Mouse (Mus musculus) embryonic facial prominence, embryonic 11.5 days (tissue): ENCODE data around the gene Gm2022. TPM values are rescaled to one million over a fixed set of nuclear protein-coding genes. Genes with fewer than 3 reads are reported as not detected.

Source experiments
- polyA plus RNA-seq: library from polyadenylated mRNA; unstranded; fragments of >200 nt; fragmentation: Nextera tagmentation; extraction: Ambion mirVana; gene quantifications from 2 replicates; pipeline ENCODE4 v1.2.1, GENCODE M21; 2014

Gm2022 gene
- polyA plus RNA-seq, 1 experiment from 2014 or later, result not detected

Other genes with a start within 250 kb of the Gm2022 start
- not detected in 2 replicates for gene Gm21319, start 119.6 kb upstream of the Gm2022 start, polyA plus RNA-seq
- not detected in 2 replicates for gene Gm21936, start 99.9 kb upstream of the Gm2022 start, polyA plus RNA-seq
- gene BB287469, start 78.8 kb upstream of the Gm2022 start, polyA plus RNA-seq, result not detected in 2 replicates
- gene Gm2001, start 53.0 kb upstream of the Gm2022 start, polyA plus RNA-seq, result not detected in 2 replicates
- gene Gm2016, start 21.3 kb upstream of the Gm2022 start, polyA plus RNA-seq, result not detected in 2 replicates
- gene Gm2035, start 24.5 kb downstream of the Gm2022 start, polyA plus RNA-seq, result not detected in 2 replicates
- gene Gm2042, start 58.7 kb downstream of the Gm2022 start, polyA plus RNA-seq, result not detected in 2 replicates
- gene Gm2075, start 116.5 kb downstream of the Gm2022 start, polyA plus RNA-seq, result not detected in 2 replicates
- gene Gm6803, start 123.4 kb downstream of the Gm2022 start, polyA plus RNA-seq, result not detected in 2 replicates
- gene Gm2056, start 131.6 kb downstream of the Gm2022 start, polyA plus RNA-seq, result not detected in 2 replicates
- gene Gm16368, start 188.3 kb downstream of the Gm2022 start, polyA plus RNA-seq, result not detected in 2 replicates